Mouse (Mus musculus): Measurements from ENCODE around the gene Enpp7.

DNA sequence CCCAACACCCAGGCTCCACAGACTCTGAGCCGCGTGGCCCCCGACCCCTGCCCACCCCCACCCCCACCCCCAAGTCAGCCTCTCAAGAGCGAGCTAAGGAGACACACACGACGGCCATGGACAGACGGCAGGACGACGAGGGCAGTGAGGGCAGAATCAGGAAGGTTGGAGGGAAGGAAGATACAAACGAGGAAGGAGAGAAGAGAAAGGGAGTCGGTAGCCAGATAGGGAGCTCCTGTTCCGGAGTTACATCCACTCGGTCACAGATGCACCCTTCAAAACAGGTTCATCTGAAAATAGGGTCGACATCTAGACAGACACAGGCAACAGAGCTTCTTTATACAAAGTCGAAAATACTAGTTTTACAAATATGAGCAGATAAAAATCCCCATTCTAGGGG is 48.5 kb downstream of the Enpp7 start:
- no peak for TF ChIP-seq CHD2 (IDR thresholded peaks at IDR 0.05; ENCODE audit: low read depth, low read length)
- no peak for TF ChIP-seq ZNF384 (IDR thresholded peaks at IDR 0.05; ENCODE audit: low read depth, low read length)
- no peak for TF ChIP-seq ZC3H11A (IDR thresholded peaks at IDR 0.05; ENCODE audit: borderline replicate concordance, low read depth, low read length)
- TF ChIP-seq MAFK (IDR thresholded peaks at IDR 0.05; ENCODE audit: insufficient read depth, low read depth, low read length): no peak
- no peak for TF ChIP-seq HCFC1 (IDR thresholded peaks at IDR 0.05; ENCODE audit: borderline replicate concordance, insufficient read depth, low read length)

Data from ES-E14 (cell line).